Mouse (Mus musculus): Measurements from ENCODE around the gene Pde11a. TPM values are rescaled to one million over a fixed set of nuclear protein-coding genes. Genes with fewer than 3 reads are reported as not detected.

The Pde11a gene
- polyA plus RNA-seq, 1 experiment from 2014 or later = 0.28 TPM

DNA sequence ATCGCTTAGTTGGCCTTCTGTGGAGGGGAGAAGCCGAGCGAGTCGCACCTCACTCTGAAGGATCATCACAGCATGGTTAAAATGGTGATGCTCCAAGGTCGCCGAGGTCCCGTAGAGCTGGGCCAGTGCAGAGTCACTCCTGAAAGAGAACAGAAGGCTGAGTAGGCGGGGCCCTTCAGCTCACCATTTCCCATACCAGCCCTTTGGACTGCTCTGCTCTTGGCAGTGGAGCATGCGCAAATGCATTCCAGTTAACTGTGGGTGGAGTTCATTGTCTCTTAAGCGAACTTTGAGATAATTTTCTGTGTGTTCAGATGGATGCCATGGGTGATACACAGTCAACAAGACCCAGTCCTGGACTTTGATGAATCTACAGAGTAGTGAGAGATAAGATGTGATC is 288.5 kb downstream of the Pde11a start:
- Histone ChIP-seq H3K36me3 (ENCODE audit: insufficient read depth) (no peaks in the 10 kb centered on the region), H3K4me3 (ENCODE audit: low read depth, low read length) (no peak overlapping the region), H3K27me3 (ENCODE audit: insufficient read depth, low read length) (no peaks in the 10 kb centered on the region), H3K27ac (ENCODE audit: low read depth) (no peak overlapping the region), H3K4me2 (no peak overlapping the region), H3K9me3 (ENCODE audit: low read depth, low read length) (no peaks in the 10 kb centered on the region), H3K4me1 (ENCODE audit: insufficient read depth) (peaks cover 22% of the 10 kb centered on the region), H3K9ac (no peak overlapping the region)
- 72% methylated on average over 10 of the region's 10 CpGs for WGBS
- DNase-seq (no peak), ATAC-seq (ENCODE audit: insufficient read depth) (no peak)
- no peak for TF ChIP-seq CTCF (IDR thresholded peaks at IDR 0.05; ENCODE audit: low read depth)

DNA sequence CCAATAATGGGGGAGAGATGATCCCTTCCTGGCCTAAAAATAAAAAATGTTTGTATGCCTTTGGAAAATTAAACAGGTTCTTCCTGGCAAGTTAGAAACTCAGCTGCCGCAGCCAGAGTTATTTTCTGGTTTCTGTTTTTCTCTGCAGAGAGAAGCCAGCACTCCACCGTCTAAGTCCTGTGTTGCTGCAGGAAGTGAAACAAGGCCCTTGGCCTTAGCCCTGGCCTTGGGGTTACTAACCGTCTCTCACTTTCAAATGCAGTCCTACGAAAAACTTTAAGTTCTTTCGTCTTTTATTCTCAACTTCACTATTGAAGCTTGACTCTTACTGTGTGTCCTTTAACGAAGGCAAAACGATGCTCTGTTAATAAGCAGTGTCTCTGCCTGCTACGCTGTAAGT is 289.0 kb downstream of the Pde11a start:
- DNase-seq = no peak
- no peaks in the 10 kb centered on the region for H3K9me3 ChIP-seq (ENCODE audit: low read depth, low read length)
- 69% methylated on average over 8 of the region's 8 CpGs for WGBS
- no peak overlapping the region for H3K27ac ChIP-seq (ENCODE audit: low read depth)
- H3K4me1 ChIP-seq (ENCODE audit: insufficient read depth) = peaks cover 22% of the 10 kb centered on the region
- no peak overlapping the region for H3K9ac ChIP-seq
- no peaks in the 10 kb centered on the region for H3K36me3 ChIP-seq (ENCODE audit: insufficient read depth)
- no peak overlapping the region for H3K4me2 ChIP-seq
- no peak for TF ChIP-seq CTCF (IDR thresholded peaks at IDR 0.05; ENCODE audit: low read depth)
- no peak overlapping the region for H3K4me3 ChIP-seq (ENCODE audit: low read depth, low read length)
- H3K27me3 ChIP-seq (ENCODE audit: insufficient read depth, low read length) = no peaks in the 10 kb centered on the region
- ATAC-seq (ENCODE audit: insufficient read depth) = no peak

DNA sequence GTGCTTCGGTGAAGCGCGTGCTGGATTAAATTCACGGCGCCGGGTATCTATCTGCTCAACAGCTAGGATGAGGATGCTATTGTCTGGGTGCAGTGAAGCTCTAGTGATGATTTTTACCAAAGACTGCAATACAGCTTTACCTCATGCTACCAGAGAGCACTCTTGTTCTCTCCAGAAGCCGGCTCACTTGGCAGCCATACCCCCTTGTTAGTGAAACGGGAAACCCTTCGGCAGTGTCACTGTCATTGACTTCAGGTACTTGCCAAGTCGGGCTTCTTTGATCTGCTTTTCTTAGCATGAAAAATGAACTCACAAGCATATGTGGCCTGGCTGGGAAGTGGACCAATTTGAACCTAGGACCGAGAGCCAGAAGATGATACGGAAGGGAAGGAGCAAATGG is 290.8 kb downstream of the Pde11a start:
- Histone ChIP-seq H3K4me1 (ENCODE audit: insufficient read depth) (peaks cover 15% of the 10 kb centered on the region), H3K4me3 (ENCODE audit: low read depth, low read length) (no peak overlapping the region), H3K9me3 (ENCODE audit: low read depth, low read length) (no peaks in the 10 kb centered on the region), H3K27ac (ENCODE audit: low read depth) (no peak overlapping the region), H3K27me3 (ENCODE audit: insufficient read depth, low read length) (no peaks in the 10 kb centered on the region), H3K9ac (no peak overlapping the region), H3K36me3 (ENCODE audit: insufficient read depth) (no peaks in the 10 kb centered on the region), H3K4me2 (no peak overlapping the region)
- no peak for ATAC-seq (ENCODE audit: insufficient read depth)
- 81% methylated on average over 12 of the region's 12 CpGs for WGBS
- TF ChIP-seq CTCF (IDR thresholded peaks at IDR 0.05; ENCODE audit: low read depth) = no peak
- no peak for DNase-seq

DNA sequence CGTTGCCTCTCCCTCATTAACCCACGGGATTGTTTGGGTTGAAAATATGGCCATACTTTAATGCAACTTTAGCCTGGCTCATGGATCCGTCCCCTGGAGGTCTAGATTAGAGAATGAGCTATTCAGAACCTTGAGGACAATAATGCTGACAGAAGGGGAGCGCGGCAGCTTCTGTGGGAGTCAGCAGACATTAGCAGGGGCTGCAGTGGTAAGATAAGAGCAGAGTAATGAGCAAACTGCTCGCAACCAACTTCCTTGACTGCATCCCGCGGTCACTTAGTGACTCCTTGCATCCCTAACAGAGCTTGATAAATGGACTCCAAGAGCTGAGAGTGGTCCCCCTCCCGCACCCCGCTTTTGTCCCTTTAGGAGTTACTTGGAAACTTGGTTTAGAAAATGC is 296.4 kb downstream of the Pde11a start:
- no peaks in the 10 kb centered on the region for H3K36me3 ChIP-seq (ENCODE audit: insufficient read depth)
- DNase-seq (no peak), ATAC-seq (ENCODE audit: insufficient read depth) (no peak)
- H3K4me2 ChIP-seq = no peak overlapping the region
- TF ChIP-seq CTCF (IDR thresholded peaks at IDR 0.05; ENCODE audit: low read depth) = no peak
- H3K4me3 ChIP-seq (ENCODE audit: low read depth, low read length) = no peak overlapping the region
- WGBS = 75% methylated on average over 10 of the region's 10 CpGs
- H3K27ac ChIP-seq (ENCODE audit: low read depth) = no peak overlapping the region
- H3K4me1 ChIP-seq (ENCODE audit: insufficient read depth) = no peaks in the 10 kb centered on the region
- no peaks in the 10 kb centered on the region for H3K27me3 ChIP-seq (ENCODE audit: insufficient read depth, low read length)
- H3K9ac ChIP-seq = no peak overlapping the region
- no peaks in the 10 kb centered on the region for H3K9me3 ChIP-seq (ENCODE audit: low read depth, low read length)

DNA sequence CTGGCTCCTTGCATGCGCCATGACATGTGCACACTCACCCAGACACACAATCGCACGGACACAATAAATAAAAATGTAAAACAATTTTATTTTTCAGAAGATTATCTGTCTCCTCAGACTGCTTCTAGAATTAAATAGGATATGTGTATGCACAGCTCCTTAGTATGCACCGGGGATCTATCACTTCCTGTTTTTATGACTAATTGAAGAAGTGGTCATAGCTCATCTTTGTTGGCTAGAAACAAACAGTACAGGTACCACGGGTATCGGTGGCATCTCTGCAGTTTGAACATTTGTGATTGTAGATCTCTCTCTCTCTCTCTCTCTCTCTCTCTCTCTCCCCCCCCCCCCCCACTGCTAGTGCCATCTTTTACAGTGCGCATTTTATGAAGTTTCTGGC is 298.5 kb downstream of the Pde11a start:
- DNase-seq (no peak), ATAC-seq (ENCODE audit: insufficient read depth) (no peak)
- no peak for TF ChIP-seq CTCF (IDR thresholded peaks at IDR 0.05; ENCODE audit: low read depth)
- Histone ChIP-seq H3K27me3 (ENCODE audit: insufficient read depth, low read length) (no peaks in the 10 kb centered on the region), H3K4me1 (ENCODE audit: insufficient read depth) (no peaks in the 10 kb centered on the region), H3K9me3 (ENCODE audit: low read depth, low read length) (no peaks in the 10 kb centered on the region), H3K27ac (ENCODE audit: low read depth) (no peak overlapping the region), H3K36me3 (ENCODE audit: insufficient read depth) (no peaks in the 10 kb centered on the region), H3K9ac (no peak overlapping the region), H3K4me2 (no peak overlapping the region), H3K4me3 (ENCODE audit: low read depth, low read length) (no peak overlapping the region)
- 94% methylated on average over 7 of the region's 7 CpGs for WGBS

DNA sequence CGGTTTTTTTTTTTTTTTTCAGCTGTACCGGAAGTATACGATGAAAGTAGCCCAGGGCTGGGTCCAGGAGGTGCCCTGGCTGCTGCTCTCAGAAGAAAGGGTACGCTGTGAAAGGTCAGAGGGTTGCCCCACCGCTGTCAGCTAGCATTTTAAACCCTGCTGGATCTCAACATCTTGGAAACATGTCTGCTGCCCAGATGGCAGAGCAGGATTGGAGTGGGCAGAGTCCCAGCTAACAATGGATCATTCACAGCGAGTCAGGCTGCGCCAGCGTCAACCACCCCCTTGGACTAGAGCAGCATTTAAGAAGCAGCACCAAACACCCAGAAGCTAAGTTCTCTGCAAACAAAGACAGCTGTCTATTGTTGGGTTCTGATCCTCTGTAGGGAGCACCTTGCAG is 308.5 kb downstream of the Pde11a start:
- no peaks in the 10 kb centered on the region for H3K27me3 ChIP-seq (ENCODE audit: insufficient read depth, low read length)
- ATAC-seq (ENCODE audit: insufficient read depth) = peak; percentile 24; the same call in 1 of the 2 replicates
- H3K9ac ChIP-seq = peak overlapping the region; percentile 3; the same call in 1 of the 2 replicates
- no peak for TF ChIP-seq CTCF (IDR thresholded peaks at IDR 0.05; ENCODE audit: low read depth)
- peaks cover 18% of the 10 kb centered on the region for H3K4me1 ChIP-seq (ENCODE audit: insufficient read depth)
- 37% methylated on average over 8 of the region's 8 CpGs for WGBS
- H3K36me3 ChIP-seq (ENCODE audit: insufficient read depth) = no peaks in the 10 kb centered on the region
- H3K4me2 ChIP-seq = peak overlapping the region; percentile 40; the same call in 1 of the 2 replicates
- peak; percentile 22 for DNase-seq
- no peak overlapping the region for H3K4me3 ChIP-seq (ENCODE audit: low read depth, low read length)
- H3K9me3 ChIP-seq (ENCODE audit: low read depth, low read length) = no peaks in the 10 kb centered on the region
- no peak overlapping the region for H3K27ac ChIP-seq (ENCODE audit: low read depth)

DNA sequence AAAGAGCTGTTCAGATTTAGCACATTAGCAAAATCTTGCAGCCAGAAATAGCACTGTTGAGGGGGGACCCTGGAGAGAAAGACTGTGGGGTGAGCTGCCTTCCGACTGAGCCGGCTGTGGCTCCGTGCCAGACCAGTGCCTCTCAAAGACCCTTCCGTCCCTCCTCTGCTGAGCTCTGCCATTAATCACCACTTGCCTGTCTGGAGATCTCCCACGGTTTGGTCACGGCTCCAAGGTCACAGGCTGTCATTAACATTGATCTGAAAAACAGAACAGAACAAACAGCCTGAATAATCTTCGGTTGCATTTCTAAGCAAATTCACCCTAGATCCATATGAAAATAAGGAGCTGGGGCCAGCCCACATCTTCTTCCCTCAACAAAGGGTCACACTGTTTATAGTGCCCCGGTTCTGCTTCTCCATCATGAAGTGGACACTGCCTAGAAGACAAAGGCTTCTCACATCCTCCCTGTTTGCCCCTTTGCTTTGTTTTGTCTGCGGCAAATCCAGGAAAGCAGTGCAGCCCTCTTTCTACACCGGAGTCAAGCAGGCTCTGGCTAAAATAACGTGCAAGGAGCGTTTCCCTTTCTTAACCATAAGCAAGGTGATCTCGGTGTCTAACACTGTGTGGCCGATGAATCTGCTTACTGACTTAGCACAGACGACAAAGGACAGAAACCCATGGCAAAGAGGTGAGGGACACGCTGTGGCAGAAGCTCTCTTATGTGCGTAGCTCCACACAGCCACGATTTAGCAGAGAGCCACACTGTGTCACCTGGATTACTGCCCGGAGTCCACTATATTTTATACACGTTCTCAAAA is 309.3 kb downstream of the Pde11a start:
- H3K27me3 ChIP-seq (ENCODE audit: insufficient read depth, low read length) = no peaks in the 10 kb centered on the region
- H3K4me3 ChIP-seq (ENCODE audit: low read depth, low read length) = no peak overlapping the region
- H3K27ac ChIP-seq (ENCODE audit: low read depth) = peak overlapping the region; percentile 46; the same call in 1 of the 2 replicates
- peak; percentile 68 for DNase-seq
- peaks cover 18% of the 10 kb centered on the region for H3K4me1 ChIP-seq (ENCODE audit: insufficient read depth)
- 22% methylated on average over 20 of the region's 20 CpGs for WGBS
- H3K9me3 ChIP-seq (ENCODE audit: low read depth, low read length) = no peaks in the 10 kb centered on the region
- ATAC-seq (ENCODE audit: insufficient read depth) = peak; percentile 83; the same call in 1 of the 2 replicates
- no peak for TF ChIP-seq CTCF (IDR thresholded peaks at IDR 0.05; ENCODE audit: low read depth)
- no peaks in the 10 kb centered on the region for H3K36me3 ChIP-seq (ENCODE audit: insufficient read depth)
- peak overlapping the region; percentile 41 for H3K9ac ChIP-seq
- H3K4me2 ChIP-seq = peak overlapping the region; percentile 40
